Mouse (Mus musculus) midbrain, embryonic 15.5 days (tissue): Measurements from ENCODE around the gene Gtf2a1. TPM values are rescaled to one million over a fixed set of nuclear protein-coding genes. Genes with fewer than 3 reads are reported as not detected.

Experiments used
- polyA plus RNA-seq: library from polyadenylated mRNA; unstranded; fragments of >200 nt; fragmentation: Nextera tagmentation; extraction: Ambion mirVana; gene quantifications from 2 replicates; pipeline ENCODE4 v1.2.1, GENCODE M21; 2015

The Gtf2a1 gene
- polyA plus RNA-seq, 1 experiment from 2014 or later, result 65.8 TPM

Other genes starting within 250 kb of the Gtf2a1 start
- gene Cep128, start 206.1 kb downstream of the Gtf2a1 start, polyA plus RNA-seq, result 3.9 and 4.0 TPM in 2 replicates
- gene Tshr, start 205.9 kb downstream of the Gtf2a1 start, polyA plus RNA-seq, result 0.18 and 0.23 TPM in 2 replicates
- gene Ston2, start 197.9 kb upstream of the Gtf2a1 start, polyA plus RNA-seq, result 5.5 and 6.8 TPM in 2 replicates